Mouse (Mus musculus): ENCODE measurements around the gene Slc5a3.

The Slc5a3 gene

DNA sequence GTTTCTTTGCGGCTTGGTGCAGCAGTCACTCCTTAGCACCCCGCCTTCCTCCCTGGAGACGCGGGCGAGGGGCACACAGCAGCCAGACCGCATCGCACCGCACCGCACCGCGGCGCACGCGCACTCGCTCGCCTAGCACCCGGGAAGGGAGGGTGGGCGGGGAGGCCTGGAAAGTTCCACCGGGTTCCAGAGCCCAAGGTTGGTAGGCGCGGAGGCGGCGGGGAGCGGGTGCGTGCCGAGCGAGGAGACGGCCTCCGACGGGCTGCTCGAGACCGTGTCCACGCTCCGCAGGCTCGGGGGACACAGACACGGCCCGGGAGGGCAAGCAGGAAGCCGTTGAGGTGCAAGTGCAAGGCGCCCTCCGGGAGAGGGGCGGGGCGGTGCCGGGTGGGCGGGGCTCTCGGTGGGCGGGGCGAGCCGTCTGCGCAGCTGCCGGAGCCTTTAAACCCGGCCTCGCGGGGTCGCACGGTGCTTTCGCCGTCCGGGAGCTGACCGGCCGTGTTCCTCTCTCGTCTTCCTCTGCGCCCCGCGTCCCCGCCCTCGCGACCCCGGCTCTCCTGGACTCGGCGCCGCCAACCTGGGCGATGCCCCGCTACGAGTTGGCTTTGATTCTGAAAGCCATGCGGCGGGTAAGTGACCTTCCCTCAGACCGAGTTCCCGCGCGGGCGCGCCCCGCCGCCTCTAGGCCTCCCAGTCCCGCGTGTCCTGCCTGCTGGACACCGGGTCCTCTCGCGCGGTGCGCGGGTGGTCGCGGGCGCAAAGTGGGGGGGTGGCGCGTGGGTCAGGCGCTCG is at the start of gene Slc5a3, which contains the start of the genes Mrps6 and Gm49711:
Gene Slc5a3 (plus strand): TSS at position 471 of the 792 bp plus-strand sequence.
Gene Mrps6 (plus strand): TSS at position 419 of the 792 bp plus-strand sequence.
Gene Gm49711 (plus strand): TSS at position 465 of the 792 bp plus-strand sequence.
- DNase-seq = peak; percentile 90

DNA sequence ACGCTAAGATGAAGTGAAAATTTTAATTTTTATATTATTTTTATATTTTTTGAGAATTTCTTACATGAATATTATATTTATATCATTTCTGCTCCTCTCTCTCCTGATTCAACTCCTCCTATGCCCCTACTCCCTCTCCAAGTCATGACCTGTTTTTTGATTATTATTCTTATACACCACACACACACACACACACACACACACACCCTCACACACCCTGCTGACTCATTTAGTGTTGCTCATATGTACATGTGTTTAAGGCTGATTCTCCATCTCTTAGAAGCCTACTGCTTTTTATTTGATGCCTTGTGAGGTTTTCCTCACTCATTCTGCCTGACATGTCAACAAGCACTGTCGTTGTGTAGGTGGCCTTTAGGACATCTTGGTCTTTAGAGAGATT is 48.5 kb upstream of the Slc5a3 start:
- DNase-seq = no peak

DNA sequence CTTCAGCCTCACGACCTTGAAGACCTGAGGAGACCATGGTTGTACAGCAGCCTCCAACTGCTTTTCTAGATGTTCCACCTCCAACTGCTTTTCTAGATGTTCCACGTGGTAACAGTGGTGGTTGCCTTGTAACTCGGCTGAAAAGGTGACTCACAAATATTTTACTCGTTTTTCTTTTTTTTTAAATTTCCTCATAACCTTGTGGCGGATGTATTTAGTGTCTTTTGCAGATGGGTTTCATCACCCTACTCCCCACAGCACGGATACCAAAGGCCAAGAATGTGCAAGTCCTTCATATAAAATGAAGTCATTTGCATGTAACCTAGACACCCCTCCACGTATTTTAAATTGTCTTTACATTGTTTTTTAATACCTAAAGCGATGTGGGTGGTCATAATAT is 41.3 kb upstream of the Slc5a3 start:
- no peak for DNase-seq

DNA sequence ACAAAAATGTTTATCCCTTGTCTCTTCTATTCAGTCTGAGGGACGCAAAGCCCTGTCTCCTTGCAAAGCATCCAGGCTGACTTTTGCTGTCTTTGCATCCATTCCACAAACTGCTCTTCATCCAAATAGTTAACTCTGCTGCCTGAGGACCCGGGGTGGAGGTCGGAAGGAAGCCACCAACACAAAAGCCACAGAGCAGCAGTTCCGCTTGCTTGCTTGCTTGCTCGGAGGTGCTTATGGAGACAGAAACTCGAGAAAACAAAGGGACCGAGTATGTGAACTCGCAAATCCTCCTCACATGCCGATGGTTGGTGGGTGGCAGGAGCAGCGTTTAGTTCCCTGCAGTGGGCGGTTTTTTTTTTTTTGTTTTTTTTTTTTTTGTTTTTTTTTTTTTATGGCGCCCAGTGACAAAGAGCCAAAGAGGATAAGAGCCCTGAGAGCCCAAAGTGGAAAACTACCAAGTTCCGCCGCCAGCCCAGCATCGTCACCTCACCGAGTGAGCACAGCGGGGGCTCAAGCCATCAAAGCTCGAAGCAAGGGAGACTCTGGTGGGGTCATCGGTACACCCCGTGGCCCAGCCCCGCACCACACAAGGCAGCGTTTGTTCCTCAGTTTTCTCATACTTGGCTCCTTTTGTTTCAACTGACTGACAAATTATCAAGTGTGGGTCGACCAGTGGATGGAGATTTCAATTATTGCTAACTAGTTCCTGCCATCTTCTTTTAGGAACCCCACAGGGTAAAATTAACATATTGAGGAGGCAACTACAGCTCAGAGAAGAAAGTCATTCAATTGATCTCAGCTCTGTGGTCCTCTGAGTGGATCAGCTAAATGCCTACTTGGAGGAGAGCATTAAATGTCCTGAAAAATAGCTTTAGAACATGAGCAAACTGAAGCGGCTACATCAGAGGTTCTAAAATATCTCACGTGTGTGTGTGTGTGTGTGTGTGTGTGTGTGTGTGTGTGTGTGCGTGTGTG is 38.7 kb upstream of the Slc5a3 start:
- peak; percentile 73 for DNase-seq

DNA sequence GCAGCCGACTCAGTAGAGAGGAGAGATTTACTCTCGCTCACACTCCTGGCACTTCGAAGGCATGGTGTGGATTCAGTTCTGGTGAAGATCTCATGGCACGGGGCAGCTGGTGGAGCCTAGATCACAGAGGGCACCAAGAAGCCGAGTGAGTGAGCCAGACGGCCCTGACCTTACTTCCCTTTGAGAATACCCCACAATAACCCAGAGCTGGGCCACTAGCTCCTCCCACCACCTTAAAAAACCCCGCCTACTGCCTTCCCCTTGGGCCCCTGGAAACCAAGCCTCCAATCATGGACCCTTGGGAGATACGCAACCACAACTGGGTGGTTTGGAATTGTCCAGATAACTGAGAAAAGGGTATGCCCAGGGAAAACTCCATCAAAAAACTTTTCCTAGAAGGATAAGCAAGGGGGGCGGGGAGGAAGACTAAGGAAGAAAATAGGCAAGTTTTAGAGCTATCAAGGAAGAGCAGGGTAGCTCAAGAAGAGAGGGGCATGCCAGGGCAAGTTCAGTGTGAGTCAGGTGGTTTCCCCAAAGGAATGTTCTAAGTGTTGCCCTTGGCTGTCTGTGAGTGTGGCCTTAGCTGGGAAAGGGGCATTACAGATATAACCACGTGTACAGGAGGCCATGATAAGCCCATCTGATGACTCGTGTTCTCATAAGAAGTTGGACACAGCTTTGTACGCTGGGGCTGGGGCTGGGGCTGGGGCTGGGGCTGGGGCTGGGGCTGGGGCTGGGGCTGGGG is 36.3 kb upstream of the Slc5a3 start:
- no peak for DNase-seq

DNA sequence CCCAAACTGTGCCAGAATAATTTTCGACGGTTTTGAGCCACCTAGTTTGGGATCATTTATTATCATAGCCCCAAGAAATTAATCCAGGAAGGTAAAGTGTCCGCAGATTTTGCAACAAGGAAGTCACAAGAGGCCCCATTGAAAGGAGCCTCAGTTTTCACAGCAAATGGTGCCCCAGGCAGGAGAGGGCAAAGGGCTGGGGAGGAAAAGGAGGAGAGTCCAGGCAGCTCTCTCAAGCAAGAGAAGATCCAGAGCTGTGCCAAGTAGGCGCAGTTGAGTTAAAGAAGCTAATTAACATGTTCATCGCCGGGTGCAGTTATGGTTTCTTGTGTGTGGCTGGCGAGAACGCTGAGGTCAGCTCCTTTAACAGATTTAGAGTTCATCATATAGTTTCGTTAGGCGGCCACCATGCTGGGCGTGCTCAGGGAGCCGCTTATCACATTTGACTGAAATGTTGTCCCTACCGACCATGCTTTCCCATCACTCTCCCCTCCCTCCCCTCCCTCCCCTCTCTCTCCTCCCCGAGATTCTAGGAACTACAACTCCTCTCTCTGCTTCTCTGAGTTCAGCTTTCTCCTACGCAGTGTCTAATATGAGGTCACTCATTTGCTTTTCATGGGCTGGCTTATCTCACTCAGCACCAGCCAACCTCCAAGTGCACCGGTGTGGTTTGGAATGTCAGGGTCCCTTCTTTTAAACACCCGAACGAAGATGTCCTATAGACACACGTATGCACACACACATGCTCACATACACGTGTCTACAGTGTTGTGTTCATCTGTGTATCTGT is 35.4 kb upstream of the Slc5a3 start:
- DNase-seq = no peak

DNA sequence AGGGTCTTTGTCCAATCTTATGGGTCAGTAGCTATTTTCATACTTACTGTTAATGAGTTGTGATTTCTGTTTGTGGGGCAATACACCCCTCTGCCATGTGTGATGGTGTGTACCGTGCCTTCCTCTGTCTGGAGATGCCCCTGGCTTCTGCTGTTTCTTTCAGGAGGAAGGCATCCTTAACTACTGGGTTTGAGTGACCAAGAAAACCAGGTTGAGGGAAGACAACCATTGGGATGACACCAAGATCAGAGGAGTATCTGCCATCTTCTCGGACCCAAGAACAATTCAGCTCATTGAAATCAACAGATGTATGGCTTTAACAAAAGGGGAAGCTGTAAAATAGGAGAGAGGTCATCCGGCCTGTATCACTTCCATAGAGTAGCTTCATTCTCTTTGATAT is 24.8 kb upstream of the Slc5a3 start:
- DNase-seq = no peak

DNA sequence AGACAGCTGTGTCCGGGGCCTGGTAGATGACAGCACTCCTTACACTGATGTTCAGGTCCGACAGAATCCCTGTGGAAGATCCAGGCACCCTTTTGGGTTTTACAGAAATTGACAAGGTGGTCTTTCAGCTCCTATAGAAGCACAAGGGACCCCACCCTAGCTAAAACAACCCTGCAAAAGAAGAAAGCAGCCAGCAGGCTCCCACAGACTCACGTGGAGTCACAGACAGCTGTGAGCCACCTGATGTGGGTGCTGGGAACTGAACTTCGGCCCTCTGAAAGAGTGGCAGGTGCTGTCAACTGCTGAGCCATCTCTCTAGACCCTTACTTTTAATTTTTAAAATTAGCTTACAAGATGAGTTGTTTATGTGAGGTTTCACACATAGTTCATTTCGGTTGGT is 23.4 kb upstream of the Slc5a3 start:
- no peak for DNase-seq

DNA sequence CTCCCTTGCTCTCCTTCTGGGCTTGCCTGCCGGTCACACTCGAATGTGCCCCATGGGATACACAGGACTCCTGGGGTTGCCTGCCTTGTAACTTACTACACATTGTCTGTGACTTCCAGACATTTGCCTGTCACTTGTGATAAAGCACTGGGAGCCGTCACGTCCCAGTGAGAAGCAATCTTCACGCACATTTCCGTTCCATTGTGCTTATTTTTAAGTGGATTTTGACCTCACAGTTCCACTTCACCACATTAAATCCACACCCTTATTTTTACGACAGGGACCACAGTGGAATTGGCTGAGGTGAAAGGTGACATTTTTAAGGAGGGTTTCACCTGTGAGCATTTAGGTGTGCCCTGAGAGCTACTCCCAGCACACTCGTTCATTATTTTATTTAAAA is 21.4 kb upstream of the Slc5a3 start:
- DNase-seq = no peak

DNA sequence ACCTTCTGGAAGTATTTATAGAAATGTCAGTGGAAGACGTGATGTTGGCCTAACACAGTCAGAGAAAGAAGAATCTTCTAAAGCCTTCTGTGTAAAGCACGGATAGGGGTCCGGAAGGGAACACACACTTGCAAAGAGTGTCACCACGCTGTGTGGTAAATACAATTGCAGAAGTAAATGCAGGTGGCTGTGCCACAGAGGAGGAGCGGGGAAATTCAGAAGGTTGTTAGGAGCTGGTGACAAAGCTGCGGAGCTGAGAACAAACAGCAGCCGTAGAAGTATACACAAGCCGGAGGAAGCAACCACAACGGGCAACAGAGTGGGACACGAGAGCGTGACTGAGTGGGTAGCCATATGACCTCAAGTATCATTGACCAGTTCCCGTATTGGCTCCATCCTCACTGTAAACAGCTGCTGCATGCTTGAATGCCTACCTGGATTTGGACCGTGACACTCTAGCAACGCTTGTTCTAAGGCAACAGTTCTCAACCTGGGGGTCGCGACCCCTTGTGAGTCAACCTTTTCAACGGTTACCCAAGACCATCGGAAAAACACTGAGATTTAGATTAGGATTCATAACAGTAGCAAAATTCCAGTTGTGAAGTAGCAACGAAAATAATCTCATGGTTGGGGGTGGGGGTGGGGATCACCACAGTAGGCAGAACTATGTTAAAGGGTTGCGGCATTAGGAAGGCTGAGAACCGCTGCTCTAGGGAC is 20.1 kb upstream of the Slc5a3 start:
- peak; percentile 63 for DNase-seq

DNA sequence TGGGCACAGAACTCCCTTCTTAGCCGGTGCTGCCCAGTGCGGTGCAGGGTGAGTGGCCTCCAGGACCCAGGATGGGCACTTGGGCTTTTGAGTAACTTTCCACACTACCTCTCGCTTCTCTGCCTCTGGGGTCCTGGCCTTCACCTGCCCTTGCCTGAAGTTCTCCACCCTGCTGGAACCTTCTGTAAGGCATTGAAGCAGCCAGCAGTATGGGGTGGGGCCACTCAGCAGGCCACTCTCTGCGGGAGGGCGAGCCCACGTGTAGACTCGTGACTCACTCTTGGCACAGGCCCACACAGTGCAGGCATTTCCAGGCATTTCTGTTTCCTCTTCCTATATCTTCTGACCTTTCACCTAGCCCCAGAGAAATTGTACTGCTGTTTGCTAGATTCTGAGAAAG is 18.7 kb upstream of the Slc5a3 start:
- no peak for DNase-seq

DNA sequence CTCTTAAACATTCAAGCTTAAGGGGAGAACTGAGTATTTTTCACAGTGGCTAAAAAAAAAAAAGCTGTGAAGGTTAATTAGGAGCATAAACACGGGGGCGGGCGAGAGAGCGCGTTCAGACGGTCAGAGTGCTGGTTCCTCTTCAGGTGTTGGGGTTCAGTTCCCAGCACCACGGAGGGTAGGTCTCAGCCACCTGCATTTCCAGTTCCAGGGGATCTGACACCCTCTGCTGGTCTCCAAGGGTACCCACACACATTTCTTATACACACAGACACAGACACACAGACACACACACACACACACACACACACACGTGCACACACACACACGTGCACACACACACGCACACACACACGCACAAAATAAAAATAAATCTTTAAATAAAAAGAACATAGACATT is 18.2 kb upstream of the Slc5a3 start:
- DNase-seq = no peak

DNA sequence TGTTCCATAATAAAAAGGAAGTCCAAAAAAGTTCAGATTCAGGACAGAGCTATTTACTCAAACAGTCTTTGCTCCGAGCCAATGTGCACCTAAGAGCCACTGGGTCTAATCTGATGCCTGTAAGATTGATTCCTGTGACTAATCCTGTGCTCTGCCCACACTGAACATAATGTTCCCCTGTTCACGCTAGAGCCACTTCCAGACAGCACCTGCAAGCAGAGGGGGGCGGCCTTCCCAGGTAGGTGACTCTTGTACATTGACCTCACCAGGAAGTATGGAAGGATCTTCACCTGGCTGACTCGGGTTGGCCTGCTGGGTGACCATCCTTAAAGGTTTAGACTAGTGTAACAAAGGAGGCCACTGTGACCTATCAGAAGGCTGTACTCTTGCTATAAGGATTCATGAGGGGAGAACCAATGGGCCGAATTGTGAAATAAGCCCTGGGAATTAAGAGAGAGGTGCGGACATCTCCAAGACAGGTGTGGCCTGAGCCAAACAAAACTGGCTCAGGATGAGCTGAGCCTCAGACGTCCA is 6.3 kb upstream of the Slc5a3 start:
- DNase-seq = no peak

DNA sequence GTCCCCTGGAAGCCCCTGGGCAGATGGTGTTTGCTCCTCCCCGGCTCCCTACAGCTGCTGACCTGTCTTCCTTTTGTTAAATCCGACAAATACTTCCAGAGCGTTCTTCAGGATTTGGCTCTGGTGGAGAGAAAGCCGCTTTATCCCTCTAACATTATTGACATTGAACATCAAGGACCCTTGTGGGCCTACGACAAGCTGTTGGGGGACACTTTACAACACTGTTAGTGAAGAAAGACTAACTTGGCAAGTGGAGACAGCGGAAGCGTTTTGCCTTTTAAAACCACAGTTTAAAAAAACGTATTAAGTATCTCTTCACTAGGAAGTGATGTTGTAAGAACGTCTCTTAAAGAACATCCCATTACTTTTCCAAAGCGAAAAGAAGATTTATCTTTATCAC is 5.6 kb upstream of the Slc5a3 start:
- no peak for DNase-seq

DNA sequence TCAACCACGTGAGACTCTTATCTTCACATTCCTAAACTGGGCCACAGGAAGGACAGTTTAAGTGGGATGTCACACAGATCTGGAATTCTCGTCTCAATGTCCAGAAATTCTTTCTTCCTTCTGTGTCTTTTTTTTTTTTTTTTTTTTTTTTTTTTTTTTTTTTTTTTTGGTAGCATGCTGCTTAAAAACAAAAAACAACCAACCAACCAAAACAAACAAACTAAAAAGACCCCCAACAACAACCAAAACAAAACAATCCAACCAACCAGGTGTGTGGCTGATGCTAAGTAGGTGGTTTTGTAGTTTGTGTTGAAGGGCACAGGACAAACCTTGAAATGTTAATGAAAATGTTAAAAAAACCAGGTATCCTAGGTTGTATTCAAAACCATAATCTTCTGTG is 1.4 kb upstream of the Slc5a3 start:
- no peak for DNase-seq

DNA sequence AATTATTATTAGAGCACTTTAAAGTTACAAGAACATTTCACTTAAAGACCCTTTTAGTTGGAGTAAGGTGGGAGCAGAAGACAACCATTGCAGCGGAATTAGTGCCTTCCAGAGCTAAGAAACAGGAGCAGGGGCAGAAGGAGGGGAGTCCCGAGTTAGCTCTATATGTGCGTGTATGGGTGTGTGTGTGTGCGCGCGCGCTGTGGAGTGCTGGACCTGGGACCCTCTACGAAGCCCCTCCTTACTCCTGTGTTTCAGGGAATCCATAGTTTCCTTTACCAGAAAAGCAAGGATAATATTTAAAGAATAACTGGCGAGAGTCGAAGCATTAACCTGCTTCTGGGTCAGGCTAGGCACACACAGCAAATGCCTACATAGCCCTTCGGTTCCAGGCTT is 668 bp upstream of the Slc5a3 start:
- DNase-seq = no peak

DNA sequence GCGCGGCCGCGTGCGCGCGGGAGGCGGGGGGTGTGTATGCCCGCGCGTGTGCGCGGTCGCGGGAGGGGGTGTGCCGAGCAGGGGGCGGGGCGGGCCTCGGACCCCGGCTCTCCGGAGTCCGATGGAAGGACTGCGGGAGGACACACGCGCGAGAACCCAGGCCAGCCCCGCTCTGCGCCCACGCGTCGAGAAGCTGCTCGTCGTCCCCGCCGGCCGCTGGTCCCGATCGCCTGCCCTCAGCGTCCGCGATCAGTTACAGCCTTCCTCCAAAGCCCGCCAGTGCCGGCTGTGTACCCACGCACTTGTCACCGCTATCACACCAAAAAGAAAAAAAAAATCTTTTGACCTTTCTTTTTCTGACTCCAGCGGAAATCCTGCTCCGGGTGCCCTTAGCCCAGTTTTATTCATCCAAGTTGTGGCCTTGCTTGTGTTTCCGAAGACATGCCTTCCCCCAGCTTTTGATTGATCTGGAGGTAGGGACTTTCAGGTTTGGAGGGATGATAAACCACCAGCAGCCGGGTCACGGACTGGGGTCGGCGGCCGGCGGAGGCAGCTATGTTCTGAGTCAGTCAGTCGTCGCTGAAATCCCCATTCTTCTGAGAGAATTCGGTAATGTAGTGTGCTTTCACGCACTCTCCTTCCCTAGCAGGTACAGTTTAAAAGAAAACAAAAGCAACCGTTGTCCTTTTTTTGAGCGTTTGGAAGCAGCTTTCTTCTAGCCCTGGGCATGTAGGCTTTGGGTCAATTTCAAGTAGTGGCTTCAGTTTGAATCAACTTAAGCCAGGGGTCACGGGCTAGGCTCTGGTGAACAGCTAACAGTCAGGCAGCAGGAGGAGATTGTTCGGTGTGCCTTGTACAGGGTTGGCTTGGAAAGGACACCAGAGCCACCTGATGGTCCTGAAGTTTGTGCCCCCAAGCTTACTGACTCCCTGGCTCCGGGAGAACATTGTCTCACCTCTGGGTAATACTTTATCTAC is 810 bp downstream of the Slc5a3 start:
- DNase-seq = peak; percentile 44

DNA sequence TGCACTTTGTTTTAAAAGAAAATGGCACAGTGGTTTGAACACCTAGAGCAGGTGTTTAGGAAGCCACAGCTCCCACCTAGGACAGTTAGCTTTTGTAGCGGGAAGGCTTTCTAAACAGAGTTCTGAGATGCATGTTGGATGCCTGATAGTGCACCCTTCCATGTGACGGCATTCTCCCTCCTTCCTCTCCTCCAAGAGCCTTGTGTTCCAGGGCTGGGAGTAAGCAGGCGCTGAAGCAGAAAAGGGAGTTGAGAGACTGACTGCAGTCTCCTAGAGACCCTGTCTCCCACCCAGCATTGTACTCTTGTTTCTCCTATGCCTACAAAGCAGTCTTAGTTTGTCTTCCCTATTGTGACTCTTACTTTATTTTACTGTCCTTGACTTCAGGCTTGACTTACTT is 2.1 kb downstream of the Slc5a3 start:
- DNase-seq = peak; percentile 5

DNA sequence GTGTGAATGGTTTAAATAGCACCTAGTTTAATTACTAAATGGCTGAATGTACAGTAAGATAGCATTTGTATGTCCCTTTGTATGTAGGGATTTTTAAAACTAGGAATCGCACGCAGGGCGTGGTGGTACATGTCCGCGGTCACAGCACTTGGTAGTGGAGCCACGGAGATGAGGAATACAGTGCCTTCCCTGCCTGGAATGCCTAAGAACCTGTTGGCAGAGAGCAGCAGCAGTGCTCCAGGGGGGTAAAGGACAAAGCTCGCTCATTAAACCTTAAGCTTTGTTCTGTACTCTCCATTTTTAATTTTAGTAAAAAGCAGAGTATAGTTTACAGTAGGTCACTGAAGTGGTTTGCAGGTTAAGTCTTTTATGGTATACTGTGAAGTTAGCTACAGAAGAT is 3.5 kb downstream of the Slc5a3 start:
- DNase-seq = no peak

DNA sequence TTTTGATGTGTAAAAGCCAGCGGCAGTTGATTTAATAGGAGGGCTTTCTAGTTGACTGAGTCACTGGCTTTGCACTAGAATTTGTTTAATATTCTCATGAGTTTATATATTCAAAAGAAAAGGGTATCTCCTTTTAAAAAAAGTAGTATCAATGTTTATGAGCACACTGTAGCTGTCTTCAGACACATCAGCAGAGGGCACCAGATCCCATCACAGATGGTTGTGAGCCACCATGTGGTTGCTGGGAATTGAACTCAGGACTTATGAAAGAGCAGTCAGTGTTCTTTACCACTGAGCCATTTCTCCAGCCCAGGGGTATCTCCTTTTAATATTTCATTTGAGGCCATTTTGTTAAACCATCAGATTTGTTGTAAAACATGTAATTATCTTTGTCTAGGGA is 4.7 kb downstream of the Slc5a3 start:
- no peak for DNase-seq
